Mouse (Mus musculus) ES-E14 (cell line): Measurements from ENCODE around the gene Nfkb2. TPM values are rescaled to one million over a fixed set of nuclear protein-coding genes. Genes with fewer than 3 reads are reported as not detected.
A peak's percentile ranks its signal among the peaks of the same experiment; 100 is the strongest.

ENCODE experiments used
- DNase-seq: peaks from one replicate; pipeline ENCODE4 v3.0.0-alpha.2; 2013; ENCODE audit warnings: low read depth, low spot score
- H3K27ac ChIP-seq: 2 replicates; pipeline ENCODE4 v1.5.1; 2012; ENCODE audit warnings: low read depth, mild to moderate bottlenecking, low read length, moderate library complexity, mixed read lengths; ENCODE audit not compliant: poor library complexity, insufficient read depth, severe bottlenecking
- H3K36me3 ChIP-seq: 2 replicates; pipeline ENCODE4 v1.6.1; 2012; ENCODE audit warnings: mild to moderate bottlenecking, low read length, moderate library complexity, mixed read lengths; ENCODE audit not compliant: control insufficient read depth, poor library complexity, insufficient read depth, severe bottlenecking
- H3K4me1 ChIP-seq, 2 experiments: fragments of 150-350 bp in 1 of 2; sonication (generic) in 1 of 2; 2 replicates each; pipeline ENCODE4 v1.6.1; 2012; ENCODE audit warnings: low read length in 2 of 2, mild to moderate bottlenecking in 1 of 2, mixed read lengths in 1 of 2; ENCODE audit not compliant: control insufficient read depth in 2 of 2, insufficient read depth in 2 of 2, poor library complexity in 1 of 2
- H3K4me3 ChIP-seq, 2 experiments: fragments of 150-350 bp in 1 of 2; sonication (generic) in 1 of 2; 2 replicates each; pipeline ENCODE4 v1.5.1; 2012; ENCODE audit warnings: low read length in 2 of 2, low read depth in 1 of 2, mild to moderate bottlenecking in 1 of 2, mixed read lengths in 1 of 2; ENCODE audit not compliant: insufficient read depth in 1 of 2, poor library complexity in 1 of 2, severe bottlenecking in 1 of 2
- H3K9ac ChIP-seq: 2 replicates; pipeline ENCODE4 v1.6.1; 2012; ENCODE audit warnings: low read depth, mild to moderate bottlenecking, low read length, mixed read lengths; ENCODE audit not compliant: poor library complexity, insufficient read depth, severe bottlenecking
- H3K9me3 ChIP-seq: fragments of 150-350 bp; sonication (generic); 2 replicates; pipeline ENCODE4 v1.6.1; 2012; ENCODE audit warnings: low read depth, mild to moderate bottlenecking, low read length; ENCODE audit not compliant: control insufficient read depth, insufficient read depth
- CHD2 ChIP-seq: IDR thresholded peaks from 2 replicates; pipeline ENCODE4 v1.6.1; 2014; ENCODE audit warnings: mild to moderate bottlenecking, low read depth, low read length, inconsistent platforms
- HCFC1 ChIP-seq: IDR thresholded peaks from 2 replicates; pipeline ENCODE4 v1.6.1; 2012; ENCODE audit warnings: low read length, inconsistent platforms, borderline replicate concordance; ENCODE audit not compliant: insufficient read depth
- MAFK ChIP-seq: IDR thresholded peaks from 2 replicates; pipeline ENCODE4 v1.6.1; 2014; ENCODE audit warnings: mild to moderate bottlenecking, low read depth, low read length, inconsistent platforms; ENCODE audit not compliant: insufficient read depth
- ZC3H11A ChIP-seq: IDR thresholded peaks from 2 replicates; pipeline ENCODE4 v1.6.1; 2012; ENCODE audit warnings: low read depth, mild to moderate bottlenecking, inconsistent platforms, low read length, borderline replicate concordance
- ZNF384 ChIP-seq: IDR thresholded peaks from 2 replicates; pipeline ENCODE4 v1.6.1; 2012; ENCODE audit warnings: low read depth, low read length, inconsistent platforms
- in situ Hi-C, 2 experiments: fragments of 600-800 bp; cut with MboI; formaldehyde crosslinking; loops; one replicate each; pipeline ENCODE4 v1.15.1; 2025; ENCODE audit warnings: low sequenced_read_pairs in 2 of 2, inconsistent platforms in 1 of 2; ENCODE audit not compliant: unreplicated experiment in 2 of 2
- total RNA-seq: library from RNA; depleted of rRNA; stranded (reverse); fragments of 300-350 nt; gene quantifications from 2 replicates; pipeline ENCODE4 v1.2.3, GENCODE M21; 2012

Nfkb2 gene
- total RNA-seq, 1 experiment = 13.0 TPM

DNA sequence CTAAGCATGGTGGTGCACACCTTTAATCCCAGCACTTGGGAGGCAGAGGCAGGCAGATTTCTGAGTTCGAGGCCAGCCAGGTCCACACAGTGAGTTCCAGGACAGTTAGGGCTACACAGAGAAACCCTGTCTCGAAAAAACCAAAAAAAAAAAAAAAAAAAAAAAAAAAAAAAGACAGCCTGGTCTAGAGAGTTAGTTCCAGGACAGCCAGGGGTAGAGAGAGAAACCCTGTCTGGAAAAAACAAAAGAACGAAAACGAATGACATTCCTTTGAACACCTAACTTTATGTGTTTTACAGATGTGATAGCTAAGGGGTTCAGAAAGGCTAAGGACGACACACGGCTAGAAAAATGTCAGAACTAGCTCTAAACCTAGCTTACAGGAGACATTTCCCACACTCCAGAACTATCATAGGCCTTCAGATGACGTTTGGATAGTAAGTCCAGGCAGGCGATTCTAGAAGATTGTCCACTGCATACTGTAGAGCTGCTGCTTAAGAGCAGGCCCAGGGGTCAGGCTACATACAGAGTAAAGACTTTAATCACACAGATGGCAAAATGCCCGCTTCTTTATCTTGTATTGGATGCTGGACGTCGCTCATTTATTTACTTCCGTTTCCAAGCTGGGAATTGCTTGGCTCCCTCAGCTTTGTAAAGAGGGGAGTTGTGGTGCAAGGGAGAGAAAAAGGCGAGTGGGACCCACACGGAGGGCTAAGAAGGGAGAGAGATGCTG lies 44.0 kb downstream of the Nfkb2 start:
- H3K9me3 ChIP-seq = no peaks in the 10 kb centered on the region
- H3K4me1 ChIP-seq = peaks cover 3% of the 10 kb centered on the region in 2 experiments; a peak in 3 of 4 replicates
- no peak overlapping the region for H3K27ac ChIP-seq
- H3K36me3 ChIP-seq = no peaks in the 10 kb centered on the region
- no peak for TF ChIP-seq MAFK
- no peak for TF ChIP-seq ZNF384
- TF ChIP-seq CHD2 = no peak
- no peak for TF ChIP-seq HCFC1
- TF ChIP-seq ZC3H11A = no peak
- peak overlapping the region; percentile 74 to 79 for H3K4me3 ChIP-seq
- H3K9ac ChIP-seq = peak overlapping the region; percentile 61
- in situ Hi-C loops = no loop called here
- DNase-seq = no peak

DNA sequence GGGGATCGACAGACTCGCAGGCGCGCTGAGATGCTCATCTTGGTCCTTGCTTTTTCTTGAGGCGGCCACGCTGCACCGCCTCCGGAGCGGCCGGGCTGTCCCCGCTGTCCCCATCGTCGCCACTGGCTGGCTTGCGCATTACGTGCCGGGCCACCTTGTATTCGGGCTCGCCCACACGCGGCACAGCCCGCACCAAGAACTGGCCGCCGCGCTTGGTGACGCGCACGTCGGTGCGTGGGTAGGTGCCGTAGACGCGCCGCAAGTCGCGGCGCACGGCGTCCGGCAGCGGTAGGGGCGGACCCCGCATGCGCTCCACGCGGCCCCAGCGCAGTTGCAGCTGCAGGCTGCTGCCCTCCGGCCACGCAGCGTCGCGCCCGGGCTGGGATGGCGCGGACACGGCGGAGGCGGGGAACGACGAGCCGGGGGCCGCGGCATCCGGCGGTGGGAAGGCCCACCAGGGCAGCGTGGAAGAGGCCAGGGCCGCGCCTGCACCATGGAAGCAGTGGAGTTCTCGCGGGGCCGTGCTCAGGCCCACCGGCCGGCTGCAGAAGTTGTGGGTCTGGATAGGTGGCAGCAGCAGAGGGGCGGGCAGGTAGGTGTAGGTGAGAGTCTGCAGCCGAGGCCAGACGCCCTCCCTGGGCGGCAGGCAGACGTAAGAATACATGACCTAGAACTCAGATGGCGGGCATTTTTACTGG lies 44.8 kb downstream of the Nfkb2 start:
- Histone ChIP-seq H3K36me3 (no peaks in the 10 kb centered on the region), H3K4me1 (peaks cover 3% of the 10 kb centered on the region in 2 experiments; a peak in 3 of 4 replicates), H3K27ac (no peak overlapping the region), H3K9ac (peak overlapping the region; percentile 61), H3K9me3 (no peaks in the 10 kb centered on the region), H3K4me3 (peak overlapping the region; percentile 74 to 79)
- DNase-seq = no peak
- TF ChIP-seq ZC3H11A (no peak), HCFC1 (no peak), ZNF384 (no peak), CHD2 (no peak), MAFK (no peak)
- in situ Hi-C loops = no loop called here

GRCm38 (mm10) chr19:46349550-46349949 lies 45.4 kb downstream of the Nfkb2 start:
- H3K9me3 ChIP-seq = no peaks in the 10 kb centered on the region
- no peak for DNase-seq
- H3K4me1 ChIP-seq = peaks cover 3% of the 10 kb centered on the region in 2 experiments; a peak in 3 of 4 replicates
- no peaks in the 10 kb centered on the region for H3K36me3 ChIP-seq
- in situ Hi-C loops = no loop called here
- peak overlapping the region; percentile 61 for H3K9ac ChIP-seq
- H3K27ac ChIP-seq = no peak overlapping the region
- peak overlapping the region; percentile 74 to 79 for H3K4me3 ChIP-seq
- TF ChIP-seq MAFK (no peak), ZC3H11A (no peak), HCFC1 (no peak), ZNF384 (no peak), CHD2 (no peak)

- Histone ChIP-seq H3K9ac (peak within 1 kb of the TSS; percentile 61), H3K4me3 (peak within 1 kb of the TSS; percentile 74 to 79), H3K9me3 (no peaks in the 10 kb centered on the region), H3K36me3 (no peaks in the 10 kb centered on the region), H3K4me1 (peaks cover 0 to 3% of the 10 kb centered on the region in 2 experiments; a peak in 2 of 4 replicates), H3K27ac (no peak within 1 kb of the TSS)
- DNase-seq = no peak
- in situ Hi-C loops = no loop called here
- TF ChIP-seq ZC3H11A (no peak), ZNF384 (no peak), MAFK (no peak), CHD2 (no peak), HCFC1 (no peak)
These were observed 46.2 kb downstream of the Nfkb2 start, which contains the start of gene 2310034G01Rik for GRCm38 (mm10) chr19:46350168-46350932. TSS of gene 2310034G01Rik (minus strand) at chr19:46350302.
